Mouse (Mus musculus): ENCODE data around the gene Slc4a1ap. TPM values are rescaled to one million over a fixed set of nuclear protein-coding genes. Genes with fewer than 3 reads are reported as not detected.

Gene Slc4a1ap
- polyA plus RNA-seq, 2 experiments: 8.3 to 10.5 TPM

DNA sequence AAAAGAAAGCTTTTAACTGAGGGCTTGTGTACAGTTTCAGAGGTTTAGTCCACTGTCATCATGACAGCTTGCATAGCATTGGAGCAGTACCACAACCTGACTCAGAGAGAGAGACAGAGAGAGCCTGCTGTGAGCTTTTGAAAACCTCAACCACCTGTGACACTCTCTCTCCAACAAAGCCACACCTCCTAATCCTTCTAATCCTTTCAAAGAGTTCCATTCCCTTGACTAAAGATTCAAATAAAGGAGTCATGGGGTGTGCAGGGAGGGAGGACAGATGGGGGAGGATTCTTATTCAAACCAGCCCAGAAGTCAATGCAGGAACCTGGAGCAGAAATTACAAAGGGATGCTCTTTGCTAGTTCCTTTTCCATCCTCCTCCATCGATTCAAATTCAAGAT, 34.8 kb upstream of the Slc4a1ap start:
- Histone ChIP-seq H3K9ac (replicated peaks) (no peak overlapping the region), H3K4me3 (ENCODE audit: insufficient read depth in 1 of 2, low read depth in 2 of 2, low read length in 2 of 2) (no peak overlapping the region), H3K36me3 (replicated peaks; ENCODE audit: control insufficient read depth, insufficient read depth, low read depth) (peaks cover 1% of the 10 kb centered on the region), H3K4me2 (ENCODE audit: low read depth) (no peak overlapping the region), H3K27me3 (ENCODE audit: control insufficient read depth, insufficient read depth, low read length) (no peaks in the 10 kb centered on the region), H3K9me3 (ENCODE audit: control insufficient read depth, low read length) (no peaks in the 10 kb centered on the region), H3K27ac (no peak overlapping the region), H3K4me1 (replicated peaks; ENCODE audit: control insufficient read depth in 2 of 2, insufficient read depth in 2 of 2, low read length in 1 of 2) (peaks cover 3 to 14% of the 10 kb centered on the region in 2 experiments; a peak in 3 of 4 replicates)
- TF ChIP-seq EP300 (IDR thresholded peaks at IDR 0.05; ENCODE audit: low read depth) (no peak), CTCF (IDR thresholded peaks at IDR 0.05; ENCODE audit: low read depth) (no peak)
- no peak for ATAC-seq (ENCODE audit: insufficient read depth)
- 17% methylated on average over 1 of the region's 1 CpGs for WGBS (ENCODE audit: insufficient replicate concordance)
- no peak for DNase-seq (ENCODE audit: low read depth in 3 of 3, low spot score in 3 of 3)

DNA sequence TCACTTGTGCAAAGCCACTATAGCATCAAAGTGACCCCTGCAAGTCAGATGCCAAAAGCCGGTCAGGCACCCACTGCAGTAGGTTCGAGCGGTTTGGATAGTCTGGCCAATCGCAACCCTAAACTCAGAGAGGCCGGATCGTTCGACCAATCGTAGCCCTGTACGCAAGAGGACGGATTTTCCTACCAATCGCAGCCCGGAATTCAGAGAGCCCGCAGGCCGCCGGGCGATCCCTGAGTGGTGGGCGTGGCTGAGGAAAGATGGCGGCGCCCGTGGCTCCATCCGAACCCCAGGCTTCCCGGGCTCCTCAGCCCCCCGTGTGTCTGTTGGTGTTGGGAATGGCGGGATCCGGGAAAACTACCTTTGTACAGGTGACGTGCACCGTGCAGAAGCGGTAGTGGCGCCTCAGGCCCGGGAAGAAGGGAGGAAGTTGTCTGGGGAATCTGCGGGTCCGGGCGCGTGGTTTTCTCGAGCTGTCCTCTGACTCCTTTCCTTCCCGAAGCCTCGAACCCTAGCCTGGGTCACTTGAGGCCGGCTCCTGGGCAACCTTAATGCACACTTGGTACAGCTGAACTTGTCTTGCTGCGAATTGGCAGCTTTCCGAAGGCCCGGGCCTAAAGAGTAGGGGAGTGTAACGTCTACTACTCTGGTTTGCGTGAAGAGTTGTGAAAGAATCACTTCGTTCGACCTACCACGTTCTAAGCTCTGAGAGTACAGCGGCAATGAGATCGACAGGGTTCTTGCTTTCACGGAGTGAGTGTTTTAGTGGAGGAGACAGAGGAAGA, 32.1 kb upstream of the Slc4a1ap start, which contains the start of gene Gpn1:
Gene Gpn1, plus strand, starts transcription at position 229 of the 785 bp plus-strand sequence.
- peak within 1 kb of the TSS; percentile 90 for H3K4me2 ChIP-seq (ENCODE audit: low read depth)
- WGBS (ENCODE audit: insufficient replicate concordance): 1% methylated on average over 49 of the region's 49 CpGs
- H3K36me3 ChIP-seq (replicated peaks; ENCODE audit: control insufficient read depth, insufficient read depth, low read depth): peaks cover 4% of the 10 kb centered on the region
- no peak within 1 kb of the TSS for H3K27ac ChIP-seq
- peak; percentile 99 for ATAC-seq (ENCODE audit: insufficient read depth)
- H3K9me3 ChIP-seq (ENCODE audit: control insufficient read depth, low read length): no peaks in the 10 kb centered on the region
- no peaks in the 10 kb centered on the region for H3K27me3 ChIP-seq (ENCODE audit: control insufficient read depth, insufficient read depth, low read length)
- no peak for TF ChIP-seq CTCF (IDR thresholded peaks at IDR 0.05; ENCODE audit: low read depth)
- TF ChIP-seq EP300 (IDR thresholded peaks at IDR 0.05; ENCODE audit: low read depth): no peak
- H3K9ac ChIP-seq (replicated peaks): peak within 1 kb of the TSS; percentile 76
- DNase-seq (ENCODE audit: low read depth in 3 of 3, low spot score in 3 of 3): peak; percentile 81 to 84 (median 83)
- peaks cover 3 to 14% of the 10 kb centered on the region in 2 experiments; a peak in 3 of 4 replicates for H3K4me1 ChIP-seq (replicated peaks; ENCODE audit: control insufficient read depth in 2 of 2, insufficient read depth in 2 of 2, low read length in 1 of 2)
- peak within 1 kb of the TSS; percentile 91 to 99 for H3K4me3 ChIP-seq (ENCODE audit: insufficient read depth in 1 of 2, low read depth in 2 of 2, low read length in 2 of 2)

DNA sequence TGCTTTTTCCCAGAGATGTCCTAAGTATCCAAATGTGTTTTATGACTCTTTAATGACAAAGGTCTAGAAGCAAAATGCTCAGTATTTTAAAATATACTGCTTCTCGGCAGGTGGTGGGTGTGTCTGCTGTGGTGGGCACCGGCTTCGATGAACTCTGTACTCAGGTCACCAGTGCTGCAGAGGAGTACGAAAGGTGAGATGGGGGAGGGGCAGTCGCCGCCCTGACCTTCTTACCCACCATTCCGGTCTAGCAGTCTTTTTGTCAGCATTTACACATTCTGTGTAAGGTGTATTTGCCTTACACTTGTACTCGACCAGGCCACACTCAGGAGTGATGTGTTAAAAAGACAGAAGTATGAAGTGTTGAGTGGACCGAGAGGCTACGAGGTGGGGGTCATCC, 22.0 kb upstream of the Slc4a1ap start:
- ATAC-seq (ENCODE audit: insufficient read depth) (no peak), DNase-seq (ENCODE audit: low read depth in 3 of 3, low spot score in 3 of 3) (no peak)
- Histone ChIP-seq H3K4me1 (replicated peaks; ENCODE audit: control insufficient read depth in 2 of 2, insufficient read depth in 2 of 2, low read length in 1 of 2) (no peaks in the 10 kb centered on the region; a peak in 1 of 4 replicates), H3K36me3 (replicated peaks; ENCODE audit: control insufficient read depth, insufficient read depth, low read depth) (peaks cover 5% of the 10 kb centered on the region), H3K27ac (no peak overlapping the region), H3K27me3 (ENCODE audit: control insufficient read depth, insufficient read depth, low read length) (no peaks in the 10 kb centered on the region), H3K9me3 (ENCODE audit: control insufficient read depth, low read length) (no peaks in the 10 kb centered on the region), H3K4me2 (ENCODE audit: low read depth) (no peak overlapping the region), H3K9ac (replicated peaks) (no peak overlapping the region), H3K4me3 (ENCODE audit: insufficient read depth in 1 of 2, low read depth in 2 of 2, low read length in 2 of 2) (no peak overlapping the region)
- 79% methylated on average over 10 of the region's 10 CpGs for WGBS (ENCODE audit: insufficient replicate concordance)
- TF ChIP-seq EP300 (IDR thresholded peaks at IDR 0.05; ENCODE audit: low read depth): no peak
- no peak for TF ChIP-seq CTCF (IDR thresholded peaks at IDR 0.05; ENCODE audit: low read depth)

DNA sequence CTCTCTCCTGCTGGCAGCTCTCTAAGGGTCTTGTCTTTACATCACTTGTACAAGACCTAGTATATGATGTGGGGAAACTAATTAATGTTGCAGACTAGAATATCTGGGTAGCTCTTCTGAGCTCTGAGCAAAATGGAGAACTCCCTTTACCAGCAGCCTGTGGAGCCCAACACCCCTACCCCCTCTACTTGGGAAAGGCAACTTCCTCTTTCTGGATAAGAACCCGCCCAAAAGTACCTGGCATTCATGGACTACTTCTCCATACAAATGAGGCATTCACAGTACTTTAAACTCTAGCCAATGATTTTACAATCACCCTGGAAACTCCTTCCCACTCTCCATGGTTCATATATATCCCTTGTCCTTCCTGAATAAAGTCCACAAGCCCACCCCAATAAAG, 14.3 kb upstream of the Slc4a1ap start:
- no peak overlapping the region for H3K4me3 ChIP-seq (ENCODE audit: insufficient read depth in 1 of 2, low read depth in 2 of 2, low read length in 2 of 2)
- no peak overlapping the region for H3K27ac ChIP-seq
- H3K36me3 ChIP-seq (replicated peaks; ENCODE audit: control insufficient read depth, insufficient read depth, low read depth): peaks cover 14% of the 10 kb centered on the region
- no peak for DNase-seq (ENCODE audit: low read depth in 3 of 3, low spot score in 3 of 3)
- no peaks in the 10 kb centered on the region for H3K27me3 ChIP-seq (ENCODE audit: control insufficient read depth, insufficient read depth, low read length)
- no peaks in the 10 kb centered on the region for H3K9me3 ChIP-seq (ENCODE audit: control insufficient read depth, low read length)
- no peak overlapping the region for H3K9ac ChIP-seq (replicated peaks)
- ATAC-seq (ENCODE audit: insufficient read depth): no peak
- WGBS (ENCODE audit: insufficient replicate concordance): 25% methylated on average over 1 of the region's 1 CpGs
- no peak overlapping the region for H3K4me2 ChIP-seq (ENCODE audit: low read depth)
- TF ChIP-seq EP300 (IDR thresholded peaks at IDR 0.05; ENCODE audit: low read depth) (no peak), CTCF (IDR thresholded peaks at IDR 0.05; ENCODE audit: low read depth) (no peak)
- H3K4me1 ChIP-seq (replicated peaks; ENCODE audit: control insufficient read depth in 2 of 2, insufficient read depth in 2 of 2, low read length in 1 of 2): no peaks in the 10 kb centered on the region

DNA sequence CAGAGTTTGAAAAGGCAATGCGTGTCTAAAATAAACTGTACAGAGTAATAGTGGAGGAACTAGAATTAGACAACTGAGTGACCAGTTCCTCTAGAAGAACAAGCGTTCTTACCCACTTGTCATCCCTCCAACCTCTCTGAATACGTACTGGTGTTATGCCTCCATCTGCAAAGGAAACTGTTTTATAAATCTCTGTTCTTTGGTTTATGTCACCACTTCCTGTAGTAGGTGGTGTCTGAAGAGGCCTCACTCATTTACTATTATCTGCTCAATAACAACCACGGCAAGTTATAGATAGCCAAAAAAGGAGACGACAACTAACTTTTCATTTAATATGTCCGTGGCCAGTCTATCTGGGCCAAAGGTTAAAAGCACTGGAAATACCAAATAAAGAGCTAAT, 6.2 kb upstream of the Slc4a1ap start:
- Histone ChIP-seq H3K4me1 (replicated peaks; ENCODE audit: control insufficient read depth in 2 of 2, insufficient read depth in 2 of 2, low read length in 1 of 2) (peaks cover 2 to 3% of the 10 kb centered on the region in 2 experiments), H3K36me3 (replicated peaks; ENCODE audit: control insufficient read depth, insufficient read depth, low read depth) (peaks cover 8% of the 10 kb centered on the region), H3K9ac (replicated peaks) (no peak overlapping the region), H3K27ac (no peak overlapping the region), H3K4me2 (ENCODE audit: low read depth) (no peak overlapping the region), H3K4me3 (ENCODE audit: insufficient read depth in 1 of 2, low read depth in 2 of 2, low read length in 2 of 2) (no peak overlapping the region), H3K27me3 (ENCODE audit: control insufficient read depth, insufficient read depth, low read length) (no peaks in the 10 kb centered on the region), H3K9me3 (ENCODE audit: control insufficient read depth, low read length) (no peaks in the 10 kb centered on the region)
- ATAC-seq (ENCODE audit: insufficient read depth) (no peak), DNase-seq (ENCODE audit: low read depth in 3 of 3, low spot score in 3 of 3) (no peak)
- TF ChIP-seq EP300 (IDR thresholded peaks at IDR 0.05; ENCODE audit: low read depth) (no peak), CTCF (IDR thresholded peaks at IDR 0.05; ENCODE audit: low read depth) (no peak)
- WGBS (ENCODE audit: insufficient replicate concordance): 78% methylated on average over 6 of the region's 6 CpGs

Data from liver, embryonic 14.5 days (tissue).